Mouse (Mus musculus) cerebellum, adult 9-10 months (tissue): ENCODE results near the gene Nthl1.
"Not testable (repeated sequence)": the region's sequence is repeated elsewhere in the genome, so short reads cannot be mapped to it uniquely, and the experiment has no call there.

ENCODE experiments used
- DNase-seq: peaks from one replicate; pipeline ENCODE4 v3.0.0; 2022

Gene Nthl1

DNA sequence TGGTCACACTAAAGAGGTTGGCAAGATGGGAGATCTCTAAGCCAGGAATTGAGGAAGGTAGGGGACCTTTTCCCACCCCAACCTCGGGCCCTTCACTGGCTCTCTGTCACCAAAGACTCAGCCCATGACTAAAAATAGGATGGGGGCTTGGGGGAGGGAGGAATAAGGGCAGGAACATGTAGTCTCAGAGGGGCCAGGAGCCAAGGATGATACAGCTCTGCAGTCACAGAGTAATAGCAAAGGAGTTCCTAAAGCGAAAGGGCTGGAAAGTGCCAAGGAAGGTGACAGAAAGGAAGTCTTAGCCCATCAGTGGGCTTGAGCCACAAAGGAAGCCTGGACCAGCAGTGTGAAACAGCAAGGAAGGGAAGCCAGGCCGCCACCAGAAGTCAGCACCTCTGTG, 19.4 kb downstream of the Nthl1 start:
- no peak for DNase-seq

DNA sequence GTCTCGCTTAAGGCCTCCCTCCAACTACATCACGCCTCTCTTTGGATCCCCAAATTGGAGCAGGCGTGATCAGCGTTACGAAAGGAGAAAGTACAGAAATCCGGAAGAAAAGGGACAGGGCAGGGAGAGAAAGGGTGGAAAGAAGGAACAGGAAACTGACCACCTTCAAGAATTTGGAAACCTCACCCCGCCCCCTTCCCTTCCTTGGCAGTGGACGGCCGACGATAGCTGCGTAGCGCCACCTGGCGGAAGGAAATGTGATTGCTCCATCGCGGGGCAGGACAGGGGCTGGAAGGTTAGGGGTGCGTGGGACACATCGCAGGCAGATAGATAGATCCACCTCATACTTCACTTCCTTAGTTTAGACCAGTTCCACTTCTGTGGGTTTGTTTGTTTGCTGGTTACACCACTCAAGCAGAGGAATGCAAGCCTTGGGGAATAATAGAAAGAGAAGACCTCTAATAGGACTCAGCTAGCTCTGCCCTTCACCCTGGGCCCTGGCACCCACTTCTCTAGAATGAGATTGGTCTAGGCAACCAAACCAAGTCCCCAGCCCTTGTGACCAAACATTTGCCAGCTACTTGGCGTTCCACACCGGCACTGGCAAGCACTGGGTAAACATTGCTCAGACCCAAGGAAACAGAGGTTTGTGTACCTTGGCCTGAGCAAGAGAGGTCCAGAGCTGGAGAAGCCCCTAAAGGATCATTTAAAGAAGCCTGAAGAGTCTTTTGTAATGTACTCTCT, 21.7 kb downstream of the Nthl1 start:
- DNase-seq: peak; percentile 77

DNA sequence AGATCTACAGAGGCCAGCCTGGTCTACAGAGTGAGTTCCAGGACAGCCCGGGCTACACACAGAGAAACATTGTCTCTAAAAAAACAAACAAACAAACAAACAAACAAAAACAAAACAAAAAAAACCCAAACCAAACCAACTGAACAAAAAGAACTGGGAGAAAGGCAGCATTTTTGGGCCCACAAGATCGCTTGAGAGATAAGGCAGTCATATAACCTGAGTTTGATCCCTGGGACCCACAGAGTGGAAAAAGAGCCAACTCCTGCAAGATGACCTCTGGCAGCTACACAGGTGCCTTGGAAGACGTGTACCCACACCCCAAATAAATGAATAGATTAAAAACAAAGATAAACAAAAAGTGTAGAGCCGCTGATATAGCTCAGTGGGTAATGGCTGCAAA, 22.5 kb downstream of the Nthl1 start:
- no peak for DNase-seq

DNA sequence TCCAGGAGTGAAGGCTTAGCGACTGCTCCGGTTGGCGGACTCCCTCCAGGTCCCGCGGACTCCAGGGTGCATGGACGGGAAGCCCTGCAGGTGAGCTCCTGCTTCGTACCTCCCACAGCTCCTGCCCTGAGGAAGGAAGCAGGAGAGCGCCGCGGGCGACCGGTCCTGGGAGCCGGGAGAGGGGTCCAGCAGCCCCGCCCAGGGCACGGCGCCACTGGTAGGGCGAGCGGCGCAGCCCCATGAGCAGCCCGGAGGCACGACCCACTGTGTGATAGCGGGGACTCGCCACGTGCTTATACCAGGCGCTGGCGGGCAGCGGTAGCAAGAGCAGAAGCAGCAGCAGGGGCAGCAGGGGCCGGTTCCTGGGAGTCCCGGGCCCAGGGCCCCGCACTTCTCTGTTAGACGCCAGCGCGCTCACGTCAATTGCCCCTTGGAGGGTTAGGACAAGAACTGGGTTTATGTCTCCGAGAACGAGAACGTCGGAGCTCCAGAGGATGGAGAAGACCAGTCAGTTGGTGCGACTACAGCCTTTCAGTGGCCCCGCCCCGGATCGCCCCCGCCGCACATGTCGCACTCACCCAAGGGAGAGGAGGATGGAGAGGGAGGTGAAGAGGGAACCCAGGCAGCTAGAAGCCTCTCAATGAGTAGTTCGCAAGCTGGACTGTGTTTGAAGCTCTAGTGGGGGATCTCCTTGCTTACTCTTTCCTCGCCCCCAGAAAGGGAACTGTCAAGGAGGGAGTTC, 25.7 kb downstream of the Nthl1 start, which contains the start of gene Npw:
Gene Npw, minus strand, starts transcription at position 441 of the 742 bp plus-strand sequence.
- DNase-seq: no peak

DNA sequence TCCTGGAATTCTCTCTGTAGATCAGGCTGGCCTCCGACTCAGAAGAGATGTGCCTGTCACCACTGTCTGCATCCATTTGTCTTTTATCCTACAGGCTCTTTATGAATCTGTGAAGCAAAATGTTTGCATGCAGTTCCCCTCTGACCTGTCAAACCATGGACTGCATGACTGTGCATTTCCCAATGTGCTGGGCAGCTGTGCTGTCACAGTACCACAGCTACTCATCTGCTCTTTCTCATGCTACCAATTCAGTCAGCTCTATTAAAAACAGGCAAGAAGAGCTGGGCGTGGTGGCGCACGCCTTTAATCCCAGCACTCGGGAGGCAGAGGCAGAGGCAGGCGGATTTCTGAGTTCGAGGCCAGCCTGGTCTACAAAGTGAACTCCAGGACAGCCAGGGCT, 34.5 kb downstream of the Nthl1 start:
- DNase-seq: not testable (repeated sequence)

DNA sequence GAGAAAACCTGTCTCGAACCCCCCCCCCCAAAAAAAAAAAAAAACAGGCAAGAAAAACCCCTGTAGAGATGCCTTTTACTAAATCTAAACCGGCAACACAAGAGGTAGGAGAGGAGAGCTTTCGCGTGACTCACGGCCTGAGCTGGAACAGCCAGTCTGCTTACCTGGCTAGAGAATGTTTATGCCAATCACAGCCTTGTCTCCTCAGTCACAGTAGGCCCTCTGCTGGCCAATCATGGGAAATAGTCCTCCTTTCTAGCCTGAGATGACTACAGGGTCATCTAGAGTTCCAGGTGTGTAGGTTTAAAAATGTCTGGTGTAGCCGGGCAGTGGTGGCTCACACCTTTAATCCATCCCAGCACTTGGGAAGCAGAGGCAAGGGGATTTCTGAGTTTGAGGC, 34.9 kb downstream of the Nthl1 start:
- DNase-seq: peak; percentile 88

DNA sequence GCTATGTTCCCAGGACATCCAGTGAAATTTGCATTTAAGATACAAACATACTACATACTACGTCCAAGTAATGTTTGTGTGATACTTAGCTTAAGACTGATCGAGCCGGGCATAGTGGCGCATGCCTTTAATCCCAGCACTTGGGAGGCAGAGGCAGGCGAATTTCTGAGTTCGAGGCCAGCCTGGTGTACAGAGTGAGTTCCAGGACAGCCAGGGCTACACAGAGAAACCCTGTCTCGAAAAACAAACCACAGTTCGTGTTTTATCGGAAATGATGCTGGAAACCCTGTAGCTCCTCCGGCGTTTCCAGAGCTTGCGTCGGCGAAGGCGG, 36.7 kb downstream of the Nthl1 start:
- not testable (repeated sequence) for DNase-seq

DNA sequence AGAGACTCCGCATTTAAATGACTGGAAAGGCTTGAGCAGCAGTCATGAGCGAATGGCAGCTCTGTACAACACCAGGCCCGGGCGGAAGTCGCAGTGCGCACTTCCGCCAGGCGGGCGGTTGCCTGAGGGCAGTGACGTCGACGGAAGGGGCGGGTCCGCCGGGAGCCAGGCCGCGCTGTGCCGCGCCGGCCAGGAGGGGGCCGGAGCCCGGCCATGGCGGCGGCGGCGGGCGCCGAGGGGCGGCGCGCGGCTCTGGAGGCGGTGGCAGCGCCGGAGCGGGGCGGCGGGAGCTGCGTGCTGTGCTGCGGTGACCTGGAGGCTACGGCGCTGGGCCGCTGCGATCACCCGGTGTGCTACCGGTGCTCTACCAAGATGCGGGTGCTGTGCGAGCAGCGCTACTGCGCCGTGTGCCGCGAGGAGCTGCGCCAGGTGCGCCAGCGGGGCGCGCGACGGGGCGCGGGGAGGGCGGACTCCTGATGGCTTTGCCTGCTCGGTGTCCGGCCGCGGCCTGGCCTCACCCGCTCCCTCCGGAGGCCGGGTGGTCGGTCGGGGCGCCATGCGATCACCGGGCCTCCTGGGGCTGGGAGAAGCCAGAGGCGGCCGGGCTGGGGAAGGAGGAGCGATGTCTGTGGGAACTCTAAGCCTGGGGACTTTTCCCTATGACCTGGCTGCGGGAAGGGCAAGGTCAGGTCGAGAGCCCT, 37.2 kb downstream of the Nthl1 start, which contains the start of gene Zfp598:
Gene Zfp598, plus strand, starts transcription at position 143 of the 701 bp plus-strand sequence.
- peak; percentile 91 for DNase-seq

DNA sequence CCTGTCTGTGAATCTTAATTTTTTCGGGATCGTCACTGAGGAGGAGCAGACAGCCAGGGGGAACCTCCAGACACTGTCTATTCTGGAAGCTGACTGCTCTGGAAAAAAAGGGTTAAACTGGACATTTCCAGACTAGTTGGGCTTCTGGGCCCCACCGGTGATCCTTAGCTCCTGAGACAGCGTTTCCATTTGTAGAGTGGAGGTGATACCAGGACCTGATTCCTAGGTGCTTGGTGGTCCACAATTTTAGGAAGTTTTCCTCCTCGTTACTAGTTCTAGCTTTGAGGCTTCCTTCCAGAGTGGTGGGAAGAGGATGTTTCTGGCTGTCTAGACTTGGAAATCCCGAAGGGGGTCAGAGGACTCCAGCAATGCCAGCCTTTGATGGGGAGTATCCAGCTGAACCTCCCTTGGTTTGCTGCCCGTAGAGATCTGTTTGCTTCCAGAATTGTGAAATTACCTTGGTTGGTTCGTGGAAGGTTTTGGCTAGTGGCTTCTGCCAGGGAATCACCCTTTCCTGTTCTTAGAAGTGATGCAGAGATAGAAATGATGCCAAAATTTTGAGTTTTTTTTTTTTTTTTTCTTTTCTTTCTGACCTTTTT, 37.9 kb downstream of the Nthl1 start:
- no peak for DNase-seq

DNA sequence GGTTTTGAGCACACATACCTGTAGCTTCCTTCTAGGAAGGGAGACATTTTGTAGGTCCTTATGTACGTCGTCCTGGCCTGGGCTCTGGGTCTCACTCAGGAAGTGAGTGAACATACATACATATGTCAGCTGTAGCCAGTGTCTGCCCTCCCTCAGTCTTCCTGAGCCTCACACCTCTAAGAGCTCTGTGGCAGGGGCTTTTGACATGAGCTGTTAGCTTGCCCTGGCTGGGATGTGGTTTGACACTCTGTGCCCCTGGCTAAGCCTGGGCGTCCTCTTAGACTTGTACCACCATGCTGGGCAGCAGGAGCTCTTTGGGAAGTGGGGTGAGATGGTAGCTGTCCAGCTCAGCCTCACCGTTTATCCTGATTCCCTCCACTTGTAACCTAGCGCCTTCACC, 38.9 kb downstream of the Nthl1 start:
- DNase-seq: no peak

DNA sequence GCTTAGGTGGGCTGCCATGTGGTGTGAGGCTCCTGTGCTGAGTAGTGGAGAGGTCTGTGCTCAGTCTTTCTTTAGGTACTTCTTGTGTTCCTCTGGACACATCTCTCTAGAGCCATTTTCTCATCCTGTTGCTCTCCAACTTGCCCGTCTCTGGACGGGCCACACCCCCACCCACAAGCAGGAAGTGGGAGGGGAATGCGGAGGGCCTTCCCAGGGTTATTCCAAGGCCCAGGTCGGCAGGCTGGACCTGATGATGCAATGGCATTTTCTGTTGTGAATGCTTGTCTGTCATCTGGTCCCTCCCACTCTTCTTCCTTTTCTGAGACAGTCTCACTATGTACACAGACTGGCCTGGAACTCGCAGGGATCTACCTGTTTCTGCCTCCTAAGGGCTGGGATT, 39.7 kb downstream of the Nthl1 start:
- no peak for DNase-seq

DNA sequence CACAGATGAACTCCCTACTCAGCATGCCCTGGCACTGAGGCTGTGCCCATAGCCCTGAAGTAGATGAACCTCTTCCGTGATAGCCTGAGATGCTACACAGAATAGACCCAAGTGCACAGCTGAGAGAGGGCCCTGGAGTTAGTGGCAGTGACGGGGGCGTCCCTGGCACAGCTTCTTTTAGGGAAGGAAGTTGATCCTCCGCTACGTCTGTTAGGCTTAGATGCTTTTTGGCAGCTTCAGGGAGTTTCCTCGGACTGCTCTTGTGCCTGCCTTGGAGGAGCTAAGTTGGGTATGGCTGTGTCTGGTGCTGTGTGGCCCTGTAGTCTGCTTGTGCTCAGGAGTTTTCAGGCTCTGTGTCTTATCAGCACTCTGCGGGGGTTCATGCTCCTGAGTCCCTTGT, 41.8 kb downstream of the Nthl1 start:
- DNase-seq: no peak

DNA sequence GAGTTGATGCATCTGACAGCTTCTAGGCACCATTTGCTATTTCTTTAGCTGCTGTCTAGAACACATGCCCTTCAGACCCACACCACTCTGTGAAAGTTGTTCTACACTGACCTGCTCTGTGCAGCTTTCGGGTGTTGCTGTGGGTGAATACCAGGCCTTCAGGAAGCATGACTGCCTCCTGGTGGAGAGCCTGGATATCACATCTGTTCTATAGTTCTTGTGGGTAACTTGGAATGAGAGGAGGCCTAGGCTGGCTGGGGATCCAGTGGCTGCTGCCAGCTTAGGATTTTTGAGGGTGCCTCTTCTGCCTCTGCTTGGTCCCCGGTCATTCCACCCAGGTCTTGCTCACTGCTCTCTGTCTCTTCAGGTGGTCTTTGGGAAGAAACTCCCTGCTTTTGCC, 43.7 kb downstream of the Nthl1 start:
- DNase-seq: peak; percentile 82

DNA sequence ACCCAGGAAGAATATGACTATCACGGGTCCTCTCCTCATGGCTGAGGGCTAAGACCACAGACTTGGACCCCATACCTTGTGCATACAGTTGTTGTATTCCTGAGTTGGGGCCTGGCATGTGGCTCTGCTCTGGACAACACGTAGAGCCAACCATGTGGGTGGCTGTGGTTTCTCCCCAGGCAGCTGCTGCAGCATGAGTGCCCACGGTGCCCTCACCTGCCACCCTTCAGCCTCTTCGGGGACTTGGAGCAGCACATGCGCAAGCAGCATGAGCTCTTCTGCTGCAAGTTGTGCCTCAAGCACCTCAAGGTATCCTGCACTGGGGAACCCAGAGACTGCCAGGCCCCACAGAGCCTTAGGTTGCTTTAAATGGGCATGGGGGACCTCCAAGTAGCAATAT, 44.4 kb downstream of the Nthl1 start:
- no peak for DNase-seq

DNA sequence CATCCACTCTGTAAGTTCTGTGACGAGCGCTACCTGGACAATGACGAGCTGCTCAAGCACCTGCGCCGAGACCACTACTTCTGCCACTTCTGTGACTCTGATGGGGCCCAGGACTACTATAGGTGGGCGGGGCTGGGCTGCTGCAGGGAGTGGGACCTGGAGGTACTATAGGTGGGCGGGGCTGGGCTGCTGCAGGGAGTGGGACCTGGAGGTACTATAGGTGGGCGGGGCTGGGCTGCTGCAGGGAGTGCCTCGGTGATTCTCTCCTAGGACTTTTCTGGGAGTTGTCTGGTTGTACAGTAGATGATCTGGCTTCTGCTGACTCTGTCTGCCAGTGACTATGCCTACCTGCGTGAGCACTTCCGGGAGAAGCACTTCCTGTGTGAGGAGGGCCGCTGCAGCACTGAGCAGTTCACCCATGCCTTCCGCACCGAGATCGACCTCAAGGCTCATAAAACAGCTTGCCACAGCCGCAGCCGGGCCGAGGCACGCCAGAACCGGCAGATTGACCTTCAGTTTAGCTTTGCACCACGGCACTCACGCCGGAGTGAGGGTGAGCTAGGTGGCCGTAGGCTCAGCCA, 45.1 kb downstream of the Nthl1 start:
- DNase-seq: no peak

DNA sequence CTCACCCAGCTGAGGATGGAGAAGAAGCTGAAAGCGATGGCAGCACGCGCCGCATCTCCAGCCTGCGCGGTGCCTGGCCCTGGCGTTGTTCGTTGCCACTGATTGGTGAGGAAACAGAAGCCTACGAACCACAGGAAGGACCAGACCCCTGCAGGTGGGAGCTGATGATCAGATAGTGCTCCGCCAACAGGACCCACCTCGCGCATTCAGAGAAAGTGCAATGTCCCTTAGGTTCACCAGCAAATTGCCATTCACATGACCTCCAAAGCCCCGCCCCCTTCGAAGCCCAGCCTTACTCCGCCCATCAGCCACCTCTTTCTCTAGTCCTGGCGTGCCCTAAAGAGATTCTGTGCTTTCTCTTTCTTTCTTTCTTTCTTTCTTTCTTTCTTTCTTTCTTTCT, 54.0 kb downstream of the Nthl1 start:
- no peak for DNase-seq

DNA sequence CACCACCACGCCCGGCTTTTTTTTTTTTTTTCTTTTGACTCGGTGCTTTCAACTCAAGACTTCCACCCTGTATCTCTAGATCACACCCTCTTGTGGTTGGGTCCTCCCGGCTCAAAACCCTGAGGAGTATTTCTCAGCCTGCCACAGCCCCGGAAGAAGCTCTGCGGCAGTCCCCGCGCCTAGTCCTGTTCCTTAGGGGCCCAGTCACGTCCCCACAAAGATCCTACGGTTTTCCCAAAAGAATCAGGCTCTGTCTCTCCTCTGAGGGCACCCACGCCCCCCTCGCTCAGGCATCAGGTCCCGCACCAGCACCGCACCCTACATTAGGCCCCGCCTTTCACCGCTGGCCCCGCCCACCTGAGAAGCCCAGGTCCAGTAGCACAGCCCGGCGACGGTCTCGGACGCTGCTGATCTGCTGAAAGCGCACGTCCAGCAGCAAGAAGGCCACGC, 54.7 kb downstream of the Nthl1 start:
- no peak for DNase-seq

DNA sequence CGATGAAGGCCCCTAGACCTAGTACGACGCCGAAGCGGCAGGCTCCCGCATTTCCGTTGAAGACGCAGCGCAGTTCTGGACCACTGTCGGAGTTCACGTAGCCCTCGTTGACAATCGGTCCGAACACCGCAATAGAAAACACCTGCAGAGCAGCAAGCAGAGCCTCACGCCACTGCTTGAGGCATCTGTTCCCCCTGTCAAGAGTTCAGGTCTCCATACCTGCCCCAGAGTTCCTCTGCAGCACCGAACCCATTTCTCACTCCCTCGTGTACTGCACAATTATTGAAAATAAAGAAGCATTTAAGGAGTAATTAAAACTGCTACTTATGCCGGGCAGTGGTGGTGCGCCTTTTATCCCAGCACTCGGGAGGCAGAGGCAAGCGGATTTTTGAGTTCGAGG, 55.1 kb downstream of the Nthl1 start:
- no peak for DNase-seq
